27 mouse cellular contexts compared by ENCODE assay signal in the genomic region with DNA sequence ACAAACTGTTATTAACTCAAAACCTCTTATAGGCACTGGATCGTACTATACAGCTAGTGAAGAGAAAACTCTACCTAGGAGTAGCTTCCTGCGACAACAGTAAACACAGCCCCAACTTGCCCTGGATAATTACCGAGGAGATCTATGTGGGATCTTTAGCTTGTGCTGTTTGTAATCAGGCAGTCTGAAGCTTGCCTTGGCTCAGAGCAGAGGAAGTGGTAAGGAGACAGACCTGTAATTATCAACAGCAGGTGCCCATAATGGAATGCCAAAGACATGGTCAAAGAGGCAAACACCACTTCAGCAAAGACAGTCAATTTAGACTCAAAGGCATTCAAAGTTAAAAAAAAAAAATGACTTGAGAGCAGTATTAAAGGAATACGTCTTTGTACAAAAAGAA. TPM values are rescaled to one million over a fixed set of nuclear protein-coding genes. Genes with fewer than 3 reads are reported as not detected.
"Had no signal": no experiment of that assay in that cellular context is flagged by ENCODE, and none has a peak within 500 bp of the region (broad histone marks: within the 10 kb centered on the region; RNA-seq: fewer than 3 reads in every experiment).

No protein-coding gene starts in this region.

- H3K4me2 ChIP-seq: heart, embryonic 12.5 days; hindbrain, embryonic 12.5 days; hindbrain, embryonic 14.5 days; intestine, embryonic 15.5 days; limb, embryonic 12.5 days; liver, embryonic 11.5 days; liver, embryonic 13.5 days; liver, embryonic 15.5 days had no signal

- H3K27ac ChIP-seq: gastrocnemius, adult 2 months; heart, embryonic 10.5 days; hindbrain, embryonic 10.5 days; hindbrain, embryonic 12.5 days; hindbrain, embryonic 14.5 days; intestine, embryonic 15.5 days; layer of hippocampus, adult 2 months; left cerebral cortex, adult 2 months; limb, embryonic 10.5 days; limb, embryonic 12.5 days; liver, embryonic 13.5 days; liver, embryonic 15.5 days had no signal

- H3K4me1 ChIP-seq: hindbrain, embryonic 10.5 days; hindbrain, embryonic 12.5 days; intestine, embryonic 15.5 days; liver, embryonic 13.5 days; liver, embryonic 15.5 days had no signal

- H3K27me3 ChIP-seq: heart, embryonic 12.5 days; hindbrain, embryonic 12.5 days; intestine, embryonic 15.5 days; limb, embryonic 12.5 days; liver, embryonic 13.5 days; liver, embryonic 15.5 days had no signal

- H3K9ac ChIP-seq: heart, embryonic 12.5 days; hindbrain, embryonic 12.5 days; hindbrain, embryonic 14.5 days; intestine, embryonic 15.5 days; limb, embryonic 12.5 days; liver, embryonic 13.5 days; liver, embryonic 15.5 days had no signal

- ATAC-seq: hindbrain, embryonic 16.5 days; inflammation-experienced regulatory T-cells, adult 6 months; intestine, embryonic 15.5 days; intestine, postnatal 0 days had no signal

- H3K9me3 ChIP-seq: heart, embryonic 10.5 days; heart, embryonic 12.5 days; hindbrain, embryonic 10.5 days; hindbrain, embryonic 12.5 days; intestine, embryonic 15.5 days; limb, embryonic 10.5 days; limb, embryonic 12.5 days; liver, embryonic 13.5 days; liver, embryonic 15.5 days had no signal

- H3K36me3 ChIP-seq: heart, embryonic 10.5 days; heart, embryonic 12.5 days; hindbrain, embryonic 10.5 days; hindbrain, embryonic 12.5 days; intestine, embryonic 15.5 days; limb, embryonic 10.5 days; limb, embryonic 12.5 days; liver, embryonic 13.5 days; liver, embryonic 15.5 days had no signal

- DNase-seq: gastrocnemius, adult 2 months; gastrocnemius, postnatal 10 days; gastrocnemius, postnatal 25 days; heart, adult 18-20 months; heart, postnatal 10 days; heart, postnatal 4 days; kidney, adult 2 months; kidney, postnatal 10 days; kidney, postnatal 25 days; kidney, postnatal 4 days; liver; liver, embryonic 13.5 days had no signal

- H3K4me3 ChIP-seq: gastrocnemius, adult 2 months; heart, embryonic 10.5 days; heart, embryonic 12.5 days; hindbrain, embryonic 10.5 days; hindbrain, embryonic 12.5 days; intestine, embryonic 15.5 days; layer of hippocampus, adult 2 months; left cerebral cortex, adult 2 months; limb, embryonic 10.5 days; limb, embryonic 12.5 days; liver, embryonic 13.5 days; liver, embryonic 15.5 days had no signal

RNA-seq across cellular contexts. Expression of gene Unc5c, which starts 17.4 kb away (rescaled TPM):
- polyA plus RNA-seq: inflammation-experienced regulatory T-cells, adult 6 months had no signal
